Mouse (Mus musculus) kidney, postnatal 0 days (tissue): ENCODE measurements at regions not wholly inside any gene's neighbourhood (a gene's known extent, or its start where the extent isn't known, plus 50 kb on each side); places are given as distances from the start of the nearest gene placed in this dataset.

Experiments used
- ATAC-seq: fragments of 200-750 bp; cut with Nextera tagmentation; replicated peaks from 2 replicates; pipeline ENCODE4 v1.8.0; 2017; ENCODE audit warnings: low read depth, moderate number of reproducible peaks, moderate TSS enrichment, moderate library complexity; ENCODE audit not compliant: low FRiP score
- DNase-seq: peaks from one replicate; pipeline ENCODE4 v3.0.0-alpha.2; 2016; ENCODE audit warnings: low spot score
- H3K27ac ChIP-seq: fragments of 300-500 bp; sonication (generic); 2 replicates; pipeline ENCODE4 v1.5.1; 2014; ENCODE audit warnings: mild to moderate bottlenecking
- H3K27me3 ChIP-seq: fragments of 300-500 bp; sonication (generic); 2 replicates; pipeline ENCODE4 v1.6.1; 2014; ENCODE audit warnings: low read length, mixed read lengths; ENCODE audit not compliant: insufficient read depth
- H3K36me3 ChIP-seq: fragments of 300-500 bp; sonication (generic); 2 replicates; pipeline ENCODE4 v1.6.1; 2014; ENCODE audit warnings: low read length, mixed read lengths; ENCODE audit not compliant: insufficient read depth
- H3K4me1 ChIP-seq: fragments of 300-500 bp; sonication (generic); replicated peaks from 2 replicates; pipeline ENCODE4 v1.6.1; 2014; ENCODE audit warnings: antibody characterized with exemption, low read length, mixed read lengths; ENCODE audit not compliant: insufficient read depth
- H3K4me2 ChIP-seq: fragments of 300-500 bp; sonication (generic); 2 replicates; pipeline ENCODE4 v1.6.1; 2014; ENCODE audit warnings: mild to moderate bottlenecking, low read length, moderate library complexity, mixed read lengths
- H3K4me3 ChIP-seq: fragments of 300-500 bp; sonication (generic); replicated peaks from 2 replicates; pipeline ENCODE4 v1.5.1; 2014; ENCODE audit warnings: low read depth, low read length
- H3K9ac ChIP-seq: fragments of 300-500 bp; sonication (generic); 2 replicates; pipeline ENCODE4 v1.6.1; 2014; ENCODE audit warnings: low read depth, low read length
- H3K9me3 ChIP-seq: fragments of 300-500 bp; sonication (generic); replicated peaks from 2 replicates; pipeline ENCODE4 v1.6.1; 2016; ENCODE audit warnings: low read length, inconsistent platforms, mixed read lengths
- CTCF ChIP-seq: IDR thresholded peaks from 2 replicates; pipeline ENCODE4 v1.5.1; 2016; ENCODE audit warnings: antibody characterized with exemption, low read depth, mild to moderate bottlenecking, moderate library complexity
- WGBS: fragments of 180-500 bp; shearing (Covaris S2); extraction: QIAGEN DNeasy Blood & Tissue Kit; methylation state at CpG from one replicate; pipeline ENCODE4 v1.1.7; 2014; 5-methylcytosine and 5-hydroxymethylcytosine counted together

- H3K27ac ChIP-seq: no peak overlapping the region
Measured at GRCm38 (mm10) chr2:171633355-171634097, 409.7 kb downstream of the Cbln4 start.

GRCm38 (mm10) chr2:171630101-171630715 lies 413.1 kb downstream of the Cbln4 start:
- H3K36me3 ChIP-seq: no peaks in the 10 kb centered on the region
- ATAC-seq (no peak), DNase-seq (no peak)
- H3K27me3 ChIP-seq: no peaks in the 10 kb centered on the region
- WGBS: 85% methylated on average over 9 of the region's 9 CpGs
- H3K4me3 ChIP-seq: no peak overlapping the region
- H3K9ac ChIP-seq: no peak overlapping the region
- no peak overlapping the region for H3K27ac ChIP-seq
- H3K4me2 ChIP-seq: no peak overlapping the region
- H3K4me1 ChIP-seq: no peaks in the 10 kb centered on the region
- no peaks in the 10 kb centered on the region for H3K9me3 ChIP-seq
- no peak for TF ChIP-seq CTCF

More at GRCm38 (mm10) chr2:171633355-171634097, 409.7 kb downstream of the Cbln4 start:
- no peak overlapping the region for H3K4me3 ChIP-seq
- no peaks in the 10 kb centered on the region for H3K4me1 ChIP-seq
- H3K4me2 ChIP-seq: no peak overlapping the region
- no peaks in the 10 kb centered on the region for H3K27me3 ChIP-seq
- no peak; the same call in 1 of the 2 replicates for ATAC-seq
- no peak overlapping the region for H3K9ac ChIP-seq
- peak; percentile 59 for DNase-seq
- no peaks in the 10 kb centered on the region for H3K36me3 ChIP-seq
- TF ChIP-seq CTCF: no peak
- 21% methylated on average over 15 of the region's 15 CpGs for WGBS
- H3K9me3 ChIP-seq: no peaks in the 10 kb centered on the region

GRCm38 (mm10) chr2:171628182-171628850 lies 414.9 kb downstream of the Cbln4 start:
- ATAC-seq (no peak), DNase-seq (no peak)
- H3K4me1 ChIP-seq: no peaks in the 10 kb centered on the region
- no peak overlapping the region for H3K4me3 ChIP-seq
- H3K36me3 ChIP-seq: no peaks in the 10 kb centered on the region
- TF ChIP-seq CTCF: no peak
- no peak overlapping the region for H3K27ac ChIP-seq
- 94% methylated on average over 10 of the region's 10 CpGs for WGBS
- no peaks in the 10 kb centered on the region for H3K9me3 ChIP-seq
- H3K9ac ChIP-seq: no peak overlapping the region
- no peak overlapping the region for H3K4me2 ChIP-seq
- H3K27me3 ChIP-seq: no peaks in the 10 kb centered on the region

DNA sequence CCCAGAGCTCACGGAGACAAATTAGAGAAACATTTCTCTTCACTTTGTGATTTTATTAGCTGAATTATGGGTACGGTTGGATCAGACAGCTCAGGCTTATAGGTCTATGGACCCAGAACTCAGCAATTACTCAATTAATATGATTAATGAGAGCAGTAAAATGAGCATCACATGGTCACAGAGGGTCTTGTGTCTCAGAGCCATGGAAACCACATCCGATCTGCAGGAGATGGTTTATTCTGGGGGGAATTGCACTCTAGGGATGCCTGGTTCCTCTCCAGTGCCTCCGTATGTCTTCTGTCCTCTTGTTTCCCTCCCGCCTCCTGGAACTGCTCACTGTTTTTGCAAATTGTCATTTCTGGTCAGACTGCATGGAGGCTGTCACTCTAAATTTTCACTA lies 422.6 kb downstream of the Cbln4 start:
- H3K4me1 ChIP-seq: no peaks in the 10 kb centered on the region
- H3K9me3 ChIP-seq: no peaks in the 10 kb centered on the region
- H3K4me3 ChIP-seq: no peak overlapping the region
- no peaks in the 10 kb centered on the region for H3K27me3 ChIP-seq
- H3K4me2 ChIP-seq: no peak overlapping the region
- no peak for ATAC-seq
- no peak overlapping the region for H3K9ac ChIP-seq
- H3K36me3 ChIP-seq: no peaks in the 10 kb centered on the region
- peak; percentile 37 for DNase-seq
- TF ChIP-seq CTCF: no peak
- no peak overlapping the region for H3K27ac ChIP-seq
- 35% methylated on average over 5 of the region's 5 CpGs for WGBS

GRCm38 (mm10) chr2:171620253-171620652 lies 423.0 kb downstream of the Cbln4 start:
- no peaks in the 10 kb centered on the region for H3K9me3 ChIP-seq
- WGBS: 59% methylated on average over 2 of the region's 2 CpGs
- no peaks in the 10 kb centered on the region for H3K4me1 ChIP-seq
- H3K4me3 ChIP-seq: no peak overlapping the region
- no peak overlapping the region for H3K9ac ChIP-seq
- no peaks in the 10 kb centered on the region for H3K36me3 ChIP-seq
- no peak for TF ChIP-seq CTCF
- H3K27ac ChIP-seq: no peak overlapping the region
- ATAC-seq (no peak), DNase-seq (no peak)
- no peak overlapping the region for H3K4me2 ChIP-seq
- H3K27me3 ChIP-seq: no peaks in the 10 kb centered on the region

DNA sequence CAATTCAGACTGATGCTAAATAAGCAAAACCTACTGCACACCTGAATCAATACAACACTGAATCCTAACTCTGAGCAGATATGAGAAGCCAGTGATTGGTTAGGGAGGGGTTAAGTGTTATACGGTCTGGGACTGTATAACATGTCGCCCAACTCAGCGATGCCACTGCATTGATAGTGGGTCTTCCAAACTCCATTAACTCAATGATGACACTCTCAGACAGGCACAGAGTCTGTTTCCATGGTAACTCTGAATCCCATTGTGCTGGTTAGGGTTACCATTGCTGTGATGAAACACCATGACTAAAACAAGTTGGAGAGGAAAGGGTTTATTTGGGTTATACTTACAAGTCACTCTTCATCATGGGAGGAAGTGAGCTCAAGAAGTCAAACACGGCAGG lies 424.5 kb downstream of the Cbln4 start:
- H3K9me3 ChIP-seq: no peaks in the 10 kb centered on the region
- no peak for TF ChIP-seq CTCF
- H3K27me3 ChIP-seq: no peaks in the 10 kb centered on the region
- H3K4me3 ChIP-seq: no peak overlapping the region
- no peak overlapping the region for H3K27ac ChIP-seq
- no peak overlapping the region for H3K9ac ChIP-seq
- no peak overlapping the region for H3K4me2 ChIP-seq
- H3K36me3 ChIP-seq: no peaks in the 10 kb centered on the region
- DNase-seq: no peak
- no peaks in the 10 kb centered on the region for H3K4me1 ChIP-seq
- 73% methylated on average over 4 of the region's 4 CpGs for WGBS
- no peak for ATAC-seq
